Mouse (Mus musculus) liver, postnatal 0 days (tissue): Measurements from ENCODE around the gene Zbtb9. TPM values are rescaled to one million over a fixed set of nuclear protein-coding genes. Genes with fewer than 3 reads are reported as not detected.

ENCODE experiments used
- ATAC-seq: fragments of 200-750 bp; cut with Nextera tagmentation; 2 replicates; pipeline ENCODE4 v1.8.0; 2017; ENCODE audit warnings: mild to moderate bottlenecking, moderate library complexity
- DNase-seq: peaks from one replicate; pipeline ENCODE4 v3.0.0-alpha.2; 2016
- H3K27ac ChIP-seq: fragments of 300-500 bp; sonication (generic); 2 replicates; pipeline ENCODE4 v1.5.1; 2014; ENCODE audit warnings: antibody characterized with exemption, moderate library complexity, mild to moderate bottlenecking, low read depth
- H3K27me3 ChIP-seq: fragments of 300-500 bp; sonication (generic); 2 replicates; pipeline ENCODE4 v1.6.1; 2014; ENCODE audit warnings: low read length, control low read depth, mixed read lengths; ENCODE audit not compliant: insufficient read depth
- H3K36me3 ChIP-seq: fragments of 300-500 bp; sonication (generic); replicated peaks from 2 replicates; pipeline ENCODE4 v1.6.1; 2014; ENCODE audit warnings: mild to moderate bottlenecking, control low read depth, low read length, moderate library complexity, mixed read lengths; ENCODE audit not compliant: insufficient read depth
- H3K4me1 ChIP-seq: fragments of 300-500 bp; sonication (generic); 2 replicates; pipeline ENCODE4 v1.6.1; 2014; ENCODE audit warnings: antibody characterized with exemption, mild to moderate bottlenecking, control low read depth; ENCODE audit not compliant: insufficient read depth
- H3K4me2 ChIP-seq: fragments of 300-500 bp; sonication (generic); 2 replicates; pipeline ENCODE4 v1.6.1; 2014; ENCODE audit warnings: low read depth, mild to moderate bottlenecking, low read length, moderate library complexity, mixed read lengths
- H3K4me3 ChIP-seq: fragments of 300-500 bp; sonication (generic); 2 replicates; pipeline ENCODE4 v1.5.1; 2014; ENCODE audit warnings: low read depth, low read length
- H3K9ac ChIP-seq: fragments of 300-500 bp; sonication (generic); replicated peaks from 2 replicates; pipeline ENCODE4 v1.6.1; 2014; ENCODE audit warnings: mild to moderate bottlenecking, moderate library complexity
- H3K9me3 ChIP-seq: fragments of 300-500 bp; sonication (generic); 2 replicates; pipeline ENCODE4 v1.6.1; 2016; ENCODE audit warnings: mild to moderate bottlenecking, control low read depth, low read length, mixed read lengths
- CTCF ChIP-seq: sonication (generic); IDR thresholded peaks from 2 replicates; pipeline ENCODE4 v1.5.1; 2016; ENCODE audit warnings: antibody characterized with exemption, low read depth
- EP300 ChIP-seq: IDR thresholded peaks from 2 replicates; pipeline ENCODE4 v1.6.1; 2016; ENCODE audit warnings: antibody characterized with exemption, low read depth, mild to moderate bottlenecking
- WGBS: fragments of 180-500 bp; shearing (Covaris S2); extraction: QIAGEN DNeasy Blood & Tissue Kit; methylation state at CpG from one replicate; pipeline ENCODE4 v1.1.7; 2014; ENCODE audit not compliant: insufficient replicate concordance; 5-methylcytosine and 5-hydroxymethylcytosine counted together
- polyA plus RNA-seq: library from polyadenylated mRNA; unstranded; fragments of >200 nt; fragmentation: Nextera tagmentation; extraction: Ambion mirVana; gene quantifications from 2 replicates; pipeline ENCODE4 v1.2.1, GENCODE M21; 2015

The Zbtb9 gene
- polyA plus RNA-seq, 1 experiment from 2014 or later = 4.4 TPM

DNA sequence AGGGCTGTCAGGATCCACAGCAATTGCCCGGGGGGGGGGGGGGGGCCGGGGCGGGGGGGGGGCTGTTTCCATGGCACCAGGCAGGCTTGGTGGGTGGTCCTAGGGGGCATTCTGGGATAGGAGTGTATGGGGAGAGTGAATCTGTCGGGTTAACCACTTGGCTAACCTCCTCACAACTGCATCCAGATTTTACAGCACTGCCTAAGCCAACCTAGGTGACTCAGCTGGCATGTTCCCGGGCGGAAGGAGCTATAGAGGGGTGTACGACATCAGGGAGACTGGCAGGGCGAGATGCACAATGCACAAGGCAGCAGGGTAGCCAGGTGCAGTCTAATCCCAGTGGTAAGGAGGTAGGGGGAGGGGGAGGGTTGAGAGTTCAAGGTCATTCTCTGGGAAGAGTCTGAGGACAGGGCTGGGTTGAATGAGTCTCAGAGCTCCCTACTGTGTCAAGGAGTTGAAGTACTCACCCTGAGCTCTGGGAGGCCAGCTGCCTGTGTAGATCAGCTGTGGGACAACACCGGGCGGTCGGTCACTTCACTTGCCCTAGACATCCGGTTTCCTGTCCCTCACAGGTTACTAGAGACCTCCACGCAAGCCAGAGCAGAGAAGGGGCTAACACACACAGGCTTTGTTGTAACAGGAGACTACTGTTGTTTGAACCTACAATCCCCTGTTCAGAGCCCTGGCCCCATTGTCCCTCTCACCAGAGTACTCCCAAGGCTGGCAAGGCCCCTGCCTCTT lies 68.2 kb downstream of the Zbtb9 start:
- Histone ChIP-seq H3K9me3 (no peaks in the 10 kb centered on the region), H3K36me3 (no peaks in the 10 kb centered on the region), H3K9ac (no peak overlapping the region), H3K27me3 (no peaks in the 10 kb centered on the region), H3K4me2 (no peak overlapping the region), H3K4me1 (peaks cover 9% of the 10 kb centered on the region; the same call in 1 of the 2 replicates), H3K4me3 (no peak overlapping the region), H3K27ac (peak overlapping the region; percentile 48)
- ATAC-seq (no peak), DNase-seq (no peak)
- TF ChIP-seq EP300 (no peak), CTCF (no peak)
- WGBS = 67% methylated on average over 10 of the region's 13 CpGs

GRCm38 (mm10) chr17:27041787-27042055 lies 68.8 kb downstream of the Zbtb9 start:
- Histone ChIP-seq H3K27ac (no peak overlapping the region), H3K4me2 (no peak overlapping the region), H3K9ac (no peak overlapping the region), H3K27me3 (no peaks in the 10 kb centered on the region), H3K4me1 (peaks cover 9% of the 10 kb centered on the region; the same call in 1 of the 2 replicates), H3K36me3 (no peaks in the 10 kb centered on the region), H3K9me3 (no peaks in the 10 kb centered on the region), H3K4me3 (no peak overlapping the region)
- TF ChIP-seq EP300 (no peak), CTCF (no peak)
- DNase-seq = no peak
- 64% methylated on average over 2 of the region's 2 CpGs for WGBS
- ATAC-seq = peak; percentile 33; the same call in 1 of the 2 replicates

GRCm38 (mm10) chr17:27042840-27043239 lies 69.9 kb downstream of the Zbtb9 start:
- no peaks in the 10 kb centered on the region for H3K9me3 ChIP-seq
- H3K4me1 ChIP-seq = peaks cover 9% of the 10 kb centered on the region; the same call in 1 of the 2 replicates
- H3K27me3 ChIP-seq = no peaks in the 10 kb centered on the region
- ATAC-seq (0 out of 2 replicates have a peak, but pooled peaks have one; percentile 28), DNase-seq (no peak)
- no peak overlapping the region for H3K4me2 ChIP-seq
- TF ChIP-seq EP300 (no peak), CTCF (no peak)
- 41% methylated on average over 6 of the region's 6 CpGs for WGBS
- no peaks in the 10 kb centered on the region for H3K36me3 ChIP-seq
- H3K9ac ChIP-seq = 0 out of 2 replicates have a peak overlapping the region, but pooled peaks have one; percentile 11
- no peak overlapping the region for H3K4me3 ChIP-seq
- peak overlapping the region; percentile 34; the same call in 1 of the 2 replicates for H3K27ac ChIP-seq

DNA sequence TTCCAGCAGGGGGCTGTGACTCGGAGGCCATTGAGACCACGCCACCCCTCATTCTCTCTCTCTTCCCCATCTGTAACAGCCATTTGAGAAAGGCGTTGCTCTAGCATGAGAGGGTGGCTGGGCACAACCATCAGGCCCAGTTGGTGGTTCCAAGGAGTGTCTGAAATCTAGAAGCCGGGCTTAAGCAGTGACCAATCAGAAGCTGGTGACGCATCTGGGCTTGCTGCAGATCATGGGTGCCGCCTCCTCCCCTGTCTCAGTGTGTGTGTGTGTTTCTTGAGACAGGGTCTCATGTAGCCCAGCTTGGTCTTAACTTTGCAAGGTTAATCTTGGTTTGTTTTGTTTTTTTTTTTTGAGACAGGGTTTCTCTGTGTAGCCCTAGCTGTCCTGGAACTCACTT lies 72.2 kb downstream of the Zbtb9 start:
- Histone ChIP-seq H3K4me1 (peaks cover 4% of the 10 kb centered on the region; the same call in 1 of the 2 replicates), H3K36me3 (no peaks in the 10 kb centered on the region), H3K4me2 (no peak overlapping the region), H3K9me3 (no peaks in the 10 kb centered on the region), H3K9ac (no peak overlapping the region), H3K4me3 (no peak overlapping the region), H3K27me3 (no peaks in the 10 kb centered on the region), H3K27ac (no peak overlapping the region)
- 88% methylated on average over 6 of the region's 6 CpGs for whole genome bisulfite sequencing
- TF ChIP-seq EP300 = no peak
- TF ChIP-seq CTCF = no peak
- DNase-seq (no peak), ATAC-seq (no peak)

DNA sequence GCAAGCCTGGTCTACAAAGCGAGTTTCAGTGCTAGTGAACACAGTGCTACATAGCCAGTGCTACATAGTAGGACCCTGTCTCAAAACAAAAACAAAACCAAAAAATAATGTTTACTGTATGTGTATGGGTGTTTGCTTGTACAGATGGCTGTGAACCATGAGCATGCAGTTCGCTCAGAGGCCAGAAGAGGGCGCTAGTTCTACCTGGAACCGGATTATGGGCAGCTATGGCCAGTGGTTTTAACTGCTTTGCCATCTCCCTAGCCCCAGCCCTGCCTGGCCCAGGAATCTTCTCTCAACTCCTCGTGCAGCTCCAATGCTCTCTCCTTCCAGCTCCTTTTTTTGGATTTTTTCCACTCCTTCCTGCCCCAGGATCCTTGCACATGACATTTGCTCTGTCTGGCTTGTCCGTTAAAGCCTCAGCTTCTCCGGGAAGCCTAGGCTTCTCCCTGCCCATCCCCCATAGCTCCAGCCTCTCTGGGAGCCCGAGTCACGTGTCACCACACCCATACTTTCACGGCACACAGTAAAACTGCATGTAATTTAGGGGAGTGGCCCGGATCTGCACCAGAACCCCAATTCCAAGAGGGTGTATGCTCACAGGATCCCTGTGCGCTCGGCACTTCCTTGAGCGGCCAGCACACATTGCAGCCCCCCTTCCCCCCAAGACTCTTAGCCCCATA lies 74.9 kb downstream of the Zbtb9 start:
- peaks cover 2% of the 10 kb centered on the region; the same call in 1 of the 2 replicates for H3K4me1 ChIP-seq
- peak; percentile 62 for TF ChIP-seq CTCF
- TF ChIP-seq EP300 = no peak
- no peak for DNase-seq
- no peak overlapping the region for H3K4me3 ChIP-seq
- 0 out of 2 replicates have a peak overlapping the region, but pooled peaks have one; percentile 8 for H3K27ac ChIP-seq
- no peak for ATAC-seq
- 80% methylated on average over 14 of the region's 14 CpGs for WGBS
- no peak overlapping the region for H3K9ac ChIP-seq
- no peak overlapping the region for H3K4me2 ChIP-seq
- no peaks in the 10 kb centered on the region for H3K9me3 ChIP-seq
- no peaks in the 10 kb centered on the region for H3K27me3 ChIP-seq
- no peaks in the 10 kb centered on the region for H3K36me3 ChIP-seq

- no peak overlapping the region for H3K9ac ChIP-seq
- no peaks in the 10 kb centered on the region for H3K27me3 ChIP-seq
- H3K4me3 ChIP-seq = no peak overlapping the region
- no peak overlapping the region for H3K4me2 ChIP-seq
- no peaks in the 10 kb centered on the region for H3K9me3 ChIP-seq
- WGBS = 73% methylated on average over 14 of the region's 14 CpGs
- 0 out of 2 replicates have a peak overlapping the region, but pooled peaks have one; percentile 8 for H3K27ac ChIP-seq
- no peaks in the 10 kb centered on the region for H3K36me3 ChIP-seq
- DNase-seq (no peak), ATAC-seq (no peak)
- peaks cover 2% of the 10 kb centered on the region; the same call in 1 of the 2 replicates for H3K4me1 ChIP-seq
- TF ChIP-seq CTCF (no peak), EP300 (no peak)
These were observed 75.7 kb downstream of the Zbtb9 start for GRCm38 (mm10) chr17:27048445-27049239.
